Mouse (Mus musculus) heart, postnatal 25 days (tissue): Measurements from ENCODE around the gene Gpr12. TPM values are rescaled to one million over a fixed set of nuclear protein-coding genes. Genes with fewer than 3 reads are reported as not detected.
"Not testable (repeated sequence)": the region's sequence is repeated elsewhere in the genome, so short reads cannot be mapped to it uniquely, and the experiment has no call there.

Experiments used
- DNase-seq: peaks from one replicate; pipeline ENCODE4 v3.0.0; 2022; ENCODE audit warnings: low spot score
- intact Hi-C: fragments of 180-260 bp; cut with DNase I; formaldehyde crosslinking; loops from one replicate; pipeline ENCODE4 v1.15.1; 2025
- total RNA-seq, 2 experiments: library from RNA; stranded (reverse); gene quantifications; 2 replicates each; pipeline ENCODE4 v1.2.3; 2021

The Gpr12 gene
- total RNA-seq: under 1 TPM in 1 of 2 experiments, not detected in 1; 0.11 TPM

DNA sequence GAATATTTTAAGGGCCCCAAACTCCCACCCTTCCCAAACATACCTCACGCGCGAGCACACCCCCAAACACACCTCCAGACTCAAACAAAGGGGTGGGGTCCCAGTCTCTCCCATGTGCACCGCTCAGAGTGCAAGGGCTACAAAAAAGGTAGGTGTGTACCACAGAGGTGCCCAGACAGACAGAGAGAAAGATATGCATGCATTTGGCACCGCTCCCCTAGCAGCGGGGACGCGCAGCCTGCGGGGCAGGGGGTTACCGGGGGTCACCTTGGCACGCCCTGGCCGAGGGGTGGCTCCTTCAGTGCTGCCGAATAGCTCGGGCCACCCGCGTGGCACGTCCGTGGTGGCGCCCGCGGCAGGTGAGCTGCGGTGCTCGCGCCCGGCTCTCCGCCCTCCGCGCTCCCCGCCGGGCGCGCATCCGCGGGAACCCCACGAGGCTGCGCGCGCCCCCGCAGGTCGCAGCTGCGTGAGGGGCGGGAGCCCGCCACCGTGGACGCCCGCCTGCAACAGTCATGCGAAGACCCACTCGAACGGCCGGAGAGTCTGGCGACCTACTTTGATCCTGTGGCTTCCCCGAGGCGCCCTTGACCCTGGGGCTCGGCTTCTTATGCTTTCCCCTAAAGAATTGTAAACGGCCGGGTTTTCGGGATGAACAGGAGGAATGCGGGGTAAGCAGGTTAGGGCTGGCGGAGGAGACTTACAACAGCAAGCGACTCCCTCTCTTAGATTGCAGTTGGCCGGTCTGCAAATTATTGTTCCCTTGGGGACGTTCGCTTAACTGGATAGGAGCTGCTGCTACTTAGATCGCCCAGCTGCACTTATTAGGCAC lies at the start of gene Gpr12:
Gene Gpr12, minus strand, starts transcription at position 762 of the 829 bp plus-strand sequence.
- DNase-seq: no peak
- intact Hi-C loops: no loop called here

DNA sequence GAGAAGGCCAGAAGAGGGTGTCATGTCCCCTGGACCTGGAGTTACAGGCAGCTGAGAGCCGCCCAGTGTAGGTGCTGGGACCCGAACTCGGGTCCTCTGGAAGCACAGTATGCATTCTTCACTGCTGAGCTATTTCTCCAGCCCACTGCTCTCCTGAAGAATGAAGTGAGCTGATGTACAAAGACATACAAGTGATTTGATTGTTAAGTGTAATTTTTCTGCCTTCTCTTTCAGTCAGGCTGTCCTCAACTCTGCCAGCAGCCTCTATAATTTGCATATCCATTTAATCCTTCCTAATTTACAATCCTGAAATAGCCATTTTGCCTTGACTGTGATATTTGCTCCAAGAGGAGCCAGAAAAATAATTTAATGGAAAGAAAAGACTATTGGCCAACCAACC lies 46.6 kb upstream of the Gpr12 start:
- no peak for DNase-seq
- intact Hi-C loops: no loop called here

DNA sequence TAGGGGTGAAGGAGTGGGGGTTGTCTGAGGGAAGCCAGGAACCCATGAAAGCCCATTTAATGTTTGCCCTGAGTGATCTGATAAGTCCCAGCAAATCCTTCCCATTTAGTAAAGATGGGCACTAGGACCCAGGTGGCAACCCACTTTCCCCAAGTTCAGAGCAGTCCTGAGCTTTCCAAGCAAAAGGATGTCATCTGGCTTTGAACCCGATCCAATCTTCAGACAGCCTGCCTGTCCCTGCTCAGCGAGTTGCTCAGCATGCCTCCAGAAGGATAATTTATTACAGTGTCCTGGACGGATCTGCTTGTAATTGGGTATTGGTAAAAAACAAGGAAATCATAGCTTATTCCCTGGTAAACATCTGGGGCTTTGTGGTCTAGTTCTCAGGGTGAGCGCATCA lies 45.9 kb upstream of the Gpr12 start:
- DNase-seq: no peak
- intact Hi-C loops: no loop called here

DNA sequence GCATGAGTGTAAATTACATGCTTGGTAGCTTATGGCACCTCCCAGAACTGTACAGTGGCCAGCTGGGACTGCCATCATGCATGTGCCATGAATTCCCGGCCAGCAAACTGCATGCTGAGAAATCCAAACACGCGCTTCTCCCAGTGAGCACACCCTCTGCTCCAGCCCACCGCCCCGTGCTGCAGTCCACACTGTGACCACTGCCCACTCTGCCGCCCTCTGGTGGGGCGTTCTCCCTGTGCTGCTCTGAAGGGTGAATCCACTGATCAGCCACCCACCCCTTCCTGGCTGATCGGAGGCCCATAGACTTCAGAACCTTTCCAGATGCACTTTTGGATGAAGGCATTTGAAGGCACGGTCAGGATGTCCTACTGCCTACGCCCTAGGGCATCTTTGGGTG lies 44.6 kb upstream of the Gpr12 start:
- DNase-seq: no peak
- intact Hi-C loops: no loop called here

DNA sequence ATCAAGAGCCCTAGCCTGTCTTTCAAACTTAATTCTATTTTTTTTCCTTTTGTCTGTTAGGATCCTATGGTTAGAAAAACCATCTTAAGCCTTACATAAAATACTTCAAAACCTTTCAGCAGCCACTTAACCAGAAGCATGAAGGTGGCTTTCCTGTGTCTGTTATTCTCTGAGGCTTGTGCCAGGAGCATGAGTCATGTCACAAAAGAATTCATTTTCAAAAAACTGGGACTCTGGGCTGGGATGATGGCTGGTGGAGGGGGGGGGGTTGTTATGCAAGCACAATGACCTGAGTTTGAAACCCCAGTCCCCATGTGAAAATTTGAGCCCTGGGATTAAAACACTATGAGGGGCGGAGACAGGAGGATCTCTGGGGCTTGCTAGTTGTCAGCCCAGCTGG lies 43.8 kb upstream of the Gpr12 start:
- intact Hi-C loops: no loop called here
- DNase-seq: no peak

DNA sequence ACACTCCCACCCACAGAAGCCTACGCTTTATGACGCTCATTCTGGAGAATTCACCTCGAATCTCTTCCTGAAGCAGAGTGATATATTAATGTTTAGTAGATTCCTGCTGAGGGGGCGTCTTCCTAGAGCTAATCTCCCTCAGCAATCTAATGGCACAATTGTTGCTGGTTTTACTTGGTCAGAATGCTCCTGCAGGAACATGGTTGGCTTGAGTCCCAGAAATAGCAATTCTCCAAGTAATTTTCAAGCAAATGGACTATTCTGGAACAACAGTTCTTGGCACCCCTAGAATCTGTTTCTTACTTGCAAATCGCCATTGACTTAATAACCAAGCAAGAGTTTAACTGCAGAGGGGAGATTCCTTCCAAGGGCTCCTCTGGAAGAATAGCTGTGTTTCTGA lies 42.9 kb upstream of the Gpr12 start:
- intact Hi-C loops: no loop called here
- DNase-seq: no peak

DNA sequence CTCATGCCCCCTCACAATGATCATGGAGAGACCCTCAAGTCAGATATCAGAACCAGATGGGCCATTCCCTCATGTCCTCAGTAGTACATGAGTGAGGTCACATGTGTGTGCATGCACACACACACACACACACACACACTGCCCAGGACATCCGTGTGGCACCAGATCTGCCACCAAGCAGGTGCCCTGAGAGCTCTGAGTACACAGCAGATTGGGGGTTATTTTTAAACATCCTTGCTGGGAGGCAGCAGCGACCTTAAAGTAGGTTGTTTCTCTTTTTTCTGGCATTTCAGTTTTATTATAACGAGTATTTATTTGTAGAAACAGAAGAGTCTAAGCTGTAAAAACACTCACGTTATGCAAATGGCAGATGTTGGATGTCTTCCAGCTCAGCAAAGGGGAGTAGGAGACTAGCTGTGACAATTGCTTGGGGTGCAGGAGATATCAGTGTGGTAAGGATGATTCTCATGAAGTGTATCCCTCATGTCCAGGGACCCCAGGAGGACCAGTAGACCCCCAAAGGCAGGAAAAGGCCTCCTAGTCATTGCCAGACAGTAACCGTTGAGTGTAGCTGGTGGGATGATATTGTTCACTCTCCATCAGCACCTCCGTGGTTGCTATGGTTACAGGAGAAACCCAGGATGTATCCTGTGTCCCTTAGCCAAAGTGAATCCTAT lies 40.7 kb upstream of the Gpr12 start:
- intact Hi-C loops: no loop called here

DNA sequence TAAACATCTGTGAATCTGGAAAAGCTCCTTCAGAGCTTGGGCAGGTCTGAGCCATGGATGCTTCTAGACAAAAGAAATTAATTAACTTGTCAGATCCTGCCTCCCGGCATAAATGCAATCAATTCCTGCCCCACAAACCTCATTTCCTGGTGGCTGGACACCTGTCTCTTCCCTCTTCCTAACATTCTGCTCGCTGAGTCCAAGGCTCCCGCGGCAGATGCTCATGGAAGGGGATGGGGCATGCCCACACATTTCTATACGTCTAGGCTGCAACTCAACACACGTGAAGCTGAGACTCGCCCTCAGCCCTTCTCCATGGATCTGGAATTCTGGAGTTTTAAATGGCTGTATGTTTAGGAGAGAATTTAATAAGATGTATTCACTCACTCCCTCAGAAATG lies 26.8 kb upstream of the Gpr12 start:
- no peak for DNase-seq
- intact Hi-C loops: no loop called here

More for the DNA sequence above, 40.7 kb upstream of the Gpr12 start:
- DNase-seq: no peak

DNA sequence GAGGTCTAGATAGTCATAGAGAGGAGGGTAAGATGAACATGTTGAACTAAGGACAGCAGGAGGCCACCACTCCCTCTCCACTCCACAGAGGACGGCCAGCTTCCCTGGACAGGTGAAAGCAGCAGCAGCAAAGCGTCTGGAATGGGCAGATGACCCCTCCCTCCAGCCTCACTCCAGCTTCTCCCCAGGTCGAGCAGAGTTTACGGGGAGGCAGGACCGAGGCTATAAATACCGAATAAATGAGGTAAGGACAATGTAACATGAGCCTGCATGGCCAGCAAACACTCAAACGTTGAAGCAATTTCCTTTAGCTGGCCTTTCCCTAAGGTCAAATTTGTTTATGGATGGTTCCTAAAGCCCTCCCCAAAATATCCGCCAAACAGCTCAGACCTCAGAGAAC lies 26.0 kb upstream of the Gpr12 start:
- intact Hi-C loops: no loop called here
- no peak for DNase-seq

DNA sequence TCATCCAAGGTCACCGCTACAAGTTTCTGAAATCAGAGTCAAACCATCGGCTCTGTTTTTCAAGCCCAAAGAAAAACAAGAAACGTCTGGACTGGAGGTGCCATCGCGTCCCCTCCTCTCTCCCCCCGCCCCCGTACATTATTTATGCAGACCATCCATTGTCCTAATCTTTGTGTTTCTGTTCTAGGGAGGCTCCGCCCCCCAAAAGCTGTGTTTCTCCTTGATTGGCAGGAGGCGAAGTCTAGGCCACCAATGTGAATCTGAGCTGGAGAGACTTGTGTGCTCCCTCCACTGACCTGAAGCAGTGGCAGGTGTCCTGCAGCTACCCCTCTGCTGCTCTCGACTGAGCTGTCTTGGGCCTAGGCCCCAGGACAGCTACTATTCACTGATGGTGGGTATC lies 24.6 kb upstream of the Gpr12 start:
- DNase-seq: no peak
- intact Hi-C loops: no loop called here

DNA sequence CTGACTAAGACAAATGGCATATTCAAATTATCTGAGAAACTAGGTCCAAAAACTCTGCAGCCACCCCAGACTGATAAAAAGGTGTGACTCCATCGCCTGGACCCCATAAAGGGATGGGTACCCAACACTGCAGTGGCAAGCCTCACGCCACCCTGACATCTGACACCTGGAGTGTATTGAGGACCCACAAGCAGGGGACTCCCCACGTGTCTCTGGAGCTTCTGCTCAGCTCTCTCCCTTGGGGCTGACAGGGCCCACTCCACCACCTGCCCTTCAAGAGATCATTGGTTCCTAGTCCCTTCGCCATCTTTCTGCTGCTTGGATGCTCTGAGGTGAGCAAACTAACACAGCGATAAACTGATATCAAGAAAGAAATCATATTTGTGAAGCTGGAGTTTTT lies 22.8 kb upstream of the Gpr12 start:
- intact Hi-C loops: no loop called here
- DNase-seq: no peak

DNA sequence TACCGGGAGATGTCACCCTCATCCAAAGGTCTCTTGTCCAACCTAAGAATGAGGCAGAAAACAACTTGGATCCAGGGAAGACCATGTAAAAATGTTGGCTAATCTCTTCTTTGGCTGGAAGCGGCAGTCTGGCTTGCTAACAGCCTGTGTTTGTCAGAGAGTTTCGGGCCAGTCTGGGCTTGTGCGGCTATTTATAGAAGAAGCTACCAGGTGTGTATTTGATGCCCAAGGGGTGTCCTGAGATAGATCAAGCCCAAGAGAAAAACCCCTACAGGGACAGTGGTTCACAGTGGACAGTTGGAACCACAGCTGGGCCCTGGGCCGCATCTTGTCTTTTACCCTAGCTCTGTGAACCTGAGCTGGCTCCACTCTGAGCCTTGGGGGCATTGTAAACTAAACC lies 21.9 kb upstream of the Gpr12 start:
- intact Hi-C loops: no loop called here
- no peak for DNase-seq

DNA sequence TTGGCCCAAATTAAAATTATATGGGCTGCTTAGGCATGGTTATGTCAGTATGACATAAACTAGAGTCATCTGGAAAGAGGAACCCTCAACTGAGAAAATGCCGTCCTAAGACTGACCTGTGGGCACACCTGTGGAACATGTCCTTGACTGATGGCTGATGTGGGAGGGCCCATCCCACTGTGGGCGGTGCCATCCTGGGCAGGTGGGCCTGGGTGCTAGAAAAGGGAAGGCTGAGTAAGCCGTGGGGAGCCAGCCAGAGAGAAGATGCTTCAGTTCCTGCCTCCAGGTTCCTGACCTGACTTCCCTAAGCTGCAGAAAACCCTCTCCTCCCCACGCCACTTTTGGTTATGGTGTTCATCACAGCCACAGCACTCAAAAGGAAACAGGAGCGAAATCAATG lies 21.2 kb upstream of the Gpr12 start:
- intact Hi-C loops: no loop called here
- no peak for DNase-seq

DNA sequence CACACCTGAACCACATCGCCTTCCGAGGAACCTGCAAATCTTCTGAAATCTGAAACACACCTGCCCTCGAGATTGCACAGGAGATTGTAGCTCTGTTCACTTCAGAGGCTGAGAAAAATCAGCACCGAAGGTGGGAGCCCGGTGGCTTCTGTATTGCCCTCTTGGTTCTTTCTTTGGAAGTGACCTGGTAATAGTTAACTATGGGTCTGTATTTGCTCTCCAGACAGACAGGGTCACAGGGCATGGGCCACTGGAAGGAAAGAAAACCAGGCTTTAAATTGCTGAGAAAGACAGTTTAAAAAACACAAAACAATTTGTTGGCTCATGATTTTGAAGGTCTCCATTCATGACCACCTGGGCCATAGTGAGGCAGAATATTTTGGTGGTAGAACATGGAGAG lies 14.9 kb upstream of the Gpr12 start:
- intact Hi-C loops: no loop called here

DNA sequence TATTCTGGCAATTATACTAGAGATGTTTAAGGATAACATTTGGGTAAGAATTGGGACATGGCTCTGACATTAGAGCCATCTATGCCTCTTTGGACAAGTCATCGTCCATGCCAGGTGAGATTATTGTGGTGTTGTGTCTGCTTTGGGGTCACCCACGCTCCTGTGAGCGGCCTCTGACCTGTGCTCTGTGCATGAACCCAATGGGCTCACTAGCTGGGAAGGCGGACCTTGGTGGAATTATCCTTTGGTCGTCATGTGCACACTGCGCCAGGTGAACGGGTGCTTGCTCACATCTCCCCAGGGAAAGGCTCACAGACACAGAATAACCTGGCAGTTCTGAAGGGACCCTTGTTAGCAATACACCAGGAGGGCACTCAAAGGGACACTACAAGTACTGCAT lies 14.2 kb upstream of the Gpr12 start:
- intact Hi-C loops, DNase-seq: not testable (repeated sequence)

More for the DNA sequence above, 14.9 kb upstream of the Gpr12 start:
- no peak for DNase-seq

DNA sequence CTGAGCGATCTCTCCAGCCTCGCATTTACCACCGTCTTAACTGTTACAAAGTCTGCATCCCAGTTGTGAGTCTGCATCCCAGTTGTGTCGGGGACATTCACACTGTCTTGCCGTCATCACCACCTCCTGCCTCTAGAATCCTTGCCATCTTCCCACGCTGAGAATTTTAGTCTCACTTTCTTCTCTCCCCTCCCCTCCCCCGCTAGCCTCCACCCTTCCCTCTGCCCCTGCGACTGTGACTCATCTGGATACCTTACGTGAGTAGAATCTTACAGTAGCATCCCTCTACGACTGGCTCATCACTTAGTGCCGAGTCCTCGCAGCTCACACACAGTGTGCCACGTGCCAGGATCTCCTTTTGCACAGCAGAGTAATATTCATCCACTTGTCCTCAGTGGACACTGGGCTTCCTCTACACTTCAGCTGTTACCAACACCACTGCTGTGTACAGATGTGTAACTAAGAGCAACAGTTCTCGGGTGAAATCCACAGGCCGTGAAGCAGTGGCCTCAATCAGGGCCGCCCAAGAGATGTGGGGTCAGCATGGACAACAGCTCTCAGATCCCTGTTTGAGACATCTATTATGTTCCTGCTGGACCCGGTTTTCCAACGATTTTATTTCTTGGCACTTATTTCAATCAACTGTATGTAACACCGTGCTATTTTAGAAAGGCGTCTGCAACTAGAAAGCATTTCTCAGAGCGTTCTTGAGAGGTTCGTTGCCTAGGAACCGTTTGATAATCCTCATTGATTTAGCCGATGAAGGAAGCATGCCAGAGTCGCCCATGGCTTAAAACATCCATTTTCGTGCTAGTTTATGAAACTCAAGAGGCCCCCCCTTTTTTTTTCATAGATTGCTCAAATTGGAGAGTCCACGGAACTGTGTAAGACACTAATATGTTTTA lies 13.4 kb upstream of the Gpr12 start:
- no peak for DNase-seq
- intact Hi-C loops: no loop called here

DNA sequence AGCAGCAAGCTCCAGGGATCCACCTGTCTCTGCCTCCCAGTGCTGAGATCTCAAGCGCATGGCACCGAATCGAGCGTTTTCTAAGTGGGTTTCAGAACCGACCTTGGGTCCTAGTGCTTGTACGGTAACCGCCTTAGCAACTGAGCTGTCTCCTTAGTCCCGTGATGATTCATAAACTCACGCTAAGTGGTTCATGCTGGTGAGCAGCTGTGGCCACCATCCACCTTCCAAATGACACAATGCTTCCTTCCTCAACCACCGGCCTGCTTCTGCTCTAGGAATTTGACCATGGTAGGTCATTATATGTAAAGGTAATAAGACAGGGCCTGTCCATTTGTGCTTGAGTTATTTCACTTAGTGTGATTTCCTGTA lies 12.4 kb upstream of the Gpr12 start:
- intact Hi-C loops: no loop called here
- DNase-seq: no peak

DNA sequence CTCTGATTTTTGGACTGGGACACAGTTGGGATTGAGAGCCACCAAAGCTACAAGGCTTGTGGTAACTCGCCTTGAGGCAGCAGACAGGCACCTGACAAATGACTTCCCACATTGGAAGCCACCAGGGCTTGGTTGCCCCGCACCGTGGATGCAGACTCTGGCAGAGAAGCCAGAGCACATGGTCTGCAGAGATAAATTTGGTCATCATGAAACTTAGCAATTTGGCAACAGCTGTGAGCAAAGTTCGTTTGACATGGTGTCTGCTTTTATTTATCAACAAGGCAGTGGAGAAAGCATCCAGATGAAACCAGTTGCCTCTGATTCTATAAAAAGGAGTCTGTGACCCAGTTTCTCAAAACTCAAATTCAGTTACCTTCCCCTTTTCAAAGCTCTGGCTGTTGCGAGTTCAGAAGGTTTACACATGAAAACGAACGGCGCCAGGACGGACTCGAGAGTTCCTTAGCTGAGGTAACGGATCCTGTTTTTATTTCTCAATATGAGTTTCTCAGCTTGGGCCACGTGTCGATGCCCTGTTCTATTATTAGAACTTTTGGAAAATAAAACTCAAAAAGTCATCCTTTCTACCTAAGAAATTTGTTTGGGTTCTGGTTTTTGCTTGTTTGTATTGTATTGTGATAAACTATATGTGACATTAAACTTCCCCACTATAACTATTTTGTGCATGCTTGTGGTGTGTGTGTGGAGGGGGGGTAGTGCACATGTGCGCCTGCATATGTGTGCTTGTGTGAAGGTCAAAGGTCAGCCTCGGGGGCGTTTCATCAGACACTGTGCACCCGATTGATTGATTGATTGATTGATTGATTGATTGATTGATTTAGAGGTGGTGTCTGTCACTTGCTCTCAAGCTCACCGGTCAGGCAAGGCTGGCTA lies 11.8 kb upstream of the Gpr12 start:
- DNase-seq: no peak
- intact Hi-C loops: no loop called here

DNA sequence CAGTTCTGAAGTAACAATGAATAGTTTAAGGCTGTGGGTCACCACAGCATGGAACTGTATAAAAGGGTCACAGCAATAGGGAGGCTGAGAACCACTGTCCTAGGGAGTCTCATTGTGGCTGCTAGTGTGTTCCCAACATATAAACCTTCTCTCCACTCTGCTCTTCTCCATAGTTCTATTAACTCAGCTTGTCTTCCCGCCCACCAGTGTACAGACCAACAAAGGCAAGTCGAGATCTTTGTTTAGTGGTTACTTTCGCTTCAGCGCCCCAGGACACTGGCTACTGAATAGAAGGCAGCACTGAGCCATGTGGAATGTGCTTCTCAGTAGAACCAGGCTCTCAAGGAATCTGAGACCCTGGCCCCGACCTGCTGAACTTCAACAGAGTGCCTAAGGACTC lies 7.5 kb upstream of the Gpr12 start:
- intact Hi-C loops: no loop called here
- DNase-seq: no peak

DNA sequence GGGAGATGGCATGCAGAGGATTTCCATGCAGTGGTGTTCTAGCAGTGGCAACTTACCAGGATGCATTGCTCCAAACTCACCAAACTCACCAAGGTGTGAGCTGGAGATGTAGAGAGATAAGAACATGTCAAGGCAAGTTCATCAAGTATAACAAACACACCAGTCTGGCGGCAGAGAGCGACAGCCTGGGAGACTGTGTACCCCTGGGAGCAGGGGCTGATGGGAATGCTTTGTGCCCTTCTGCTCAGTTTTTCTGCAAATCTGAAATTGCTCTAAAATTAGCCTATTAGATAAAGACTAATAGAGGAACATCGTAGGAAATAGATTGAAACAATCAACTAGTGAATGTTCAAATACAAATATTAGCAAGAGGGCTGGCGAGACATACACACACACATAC lies 6.6 kb upstream of the Gpr12 start:
- intact Hi-C loops: no loop called here
- DNase-seq: no peak
